Mouse (Mus musculus) large intestine, adult 2 months (tissue): ENCODE results near the gene Fgd1. TPM values are rescaled to one million over a fixed set of nuclear protein-coding genes. Genes with fewer than 3 reads are reported as not detected.

Experiments
- DNase-seq: peaks from one replicate; pipeline ENCODE4 v3.0.0-alpha.2; 2012; ENCODE audit warnings: low read depth, low spot score
- WGBS: fragments of 180-500 bp; shearing (Covaris S2); methylation state at CpG from one replicate; pipeline ENCODE4 v1.1.7; 2018; 5-methylcytosine and 5-hydroxymethylcytosine counted together
- polyA plus RNA-seq: library from polyadenylated mRNA; depleted of rRNA; stranded (reverse); fragments of >200 nt; gene quantifications from 2 replicates; pipeline ENCODE4 v1.2.3, GENCODE M21; 2012; rRNA removed

The Fgd1 gene
- polyA plus RNA-seq, 1 experiment = 2.4 TPM

DNA sequence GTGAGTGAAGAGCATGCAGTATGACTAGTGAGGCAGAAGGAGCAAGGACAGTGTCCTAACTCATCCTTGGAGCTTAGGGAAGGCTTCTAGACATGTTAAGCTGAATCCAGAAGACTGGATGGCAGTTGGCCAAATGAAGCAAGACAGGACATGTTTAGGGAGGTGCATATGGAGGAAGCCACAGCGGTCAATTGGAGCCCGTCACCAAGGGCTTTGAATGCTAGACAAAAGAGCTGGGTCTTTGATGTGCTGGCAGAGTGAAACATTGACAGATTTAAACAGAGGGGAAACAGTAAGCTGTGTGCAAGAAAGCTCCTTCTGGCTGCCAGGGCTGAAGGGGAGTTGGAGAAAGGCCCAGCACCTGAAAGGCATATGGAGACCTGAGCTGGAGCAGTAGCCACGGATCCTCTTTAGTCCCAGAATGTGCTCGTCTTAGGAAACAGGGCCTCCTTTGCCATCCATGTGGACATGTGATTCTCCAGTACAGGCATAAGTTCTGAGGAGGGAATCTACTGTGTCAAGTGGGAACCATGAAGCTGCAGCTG is 31.1 kb downstream of the Fgd1 start:
- 85% methylated on average over 4 of the region's 4 CpGs for WGBS
- no peak for DNase-seq

DNA sequence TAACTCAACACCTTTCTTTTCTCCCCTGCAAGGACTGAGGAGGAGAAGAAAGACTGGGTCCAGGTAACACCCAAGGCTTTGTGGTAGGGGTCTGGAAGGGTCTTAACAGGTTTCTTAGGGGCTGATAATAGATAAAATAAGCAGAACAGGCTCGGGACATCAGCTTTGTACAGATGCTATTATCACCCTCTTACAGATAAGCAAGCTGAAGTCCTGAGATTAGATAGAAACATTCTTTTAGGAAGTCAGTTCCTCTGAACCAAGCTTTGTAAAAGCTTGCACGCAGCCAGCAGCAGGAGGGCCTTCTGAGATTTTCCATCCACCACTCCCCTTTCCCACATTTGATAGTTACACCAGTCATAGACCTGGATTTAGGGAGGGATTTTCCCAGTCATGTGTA is 39.6 kb downstream of the Fgd1 start:
- WGBS = 69% methylated on average over 2 of the region's 2 CpGs
- no peak for DNase-seq

DNA sequence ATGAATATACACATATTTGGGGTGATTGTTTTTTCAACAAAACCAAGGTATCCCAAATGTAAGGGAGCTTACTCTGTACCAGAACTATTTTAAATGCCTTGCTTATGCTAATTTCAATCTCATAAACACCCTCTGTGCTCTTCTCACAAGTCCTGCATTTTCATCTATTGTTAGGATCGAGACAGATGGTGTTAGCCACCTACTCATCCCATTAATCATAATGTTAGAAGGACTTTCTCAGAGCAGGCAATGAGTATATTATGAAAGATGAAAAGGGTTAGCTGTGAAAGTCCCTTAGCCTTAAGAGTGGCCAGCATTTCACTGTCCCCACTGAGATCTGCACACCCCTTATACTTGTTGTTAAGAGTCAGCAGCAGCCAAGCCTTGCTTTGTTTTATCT is 41.5 kb downstream of the Fgd1 start:
- no peak for DNase-seq
- 86% methylated on average over 1 of the region's 1 CpGs for WGBS

DNA sequence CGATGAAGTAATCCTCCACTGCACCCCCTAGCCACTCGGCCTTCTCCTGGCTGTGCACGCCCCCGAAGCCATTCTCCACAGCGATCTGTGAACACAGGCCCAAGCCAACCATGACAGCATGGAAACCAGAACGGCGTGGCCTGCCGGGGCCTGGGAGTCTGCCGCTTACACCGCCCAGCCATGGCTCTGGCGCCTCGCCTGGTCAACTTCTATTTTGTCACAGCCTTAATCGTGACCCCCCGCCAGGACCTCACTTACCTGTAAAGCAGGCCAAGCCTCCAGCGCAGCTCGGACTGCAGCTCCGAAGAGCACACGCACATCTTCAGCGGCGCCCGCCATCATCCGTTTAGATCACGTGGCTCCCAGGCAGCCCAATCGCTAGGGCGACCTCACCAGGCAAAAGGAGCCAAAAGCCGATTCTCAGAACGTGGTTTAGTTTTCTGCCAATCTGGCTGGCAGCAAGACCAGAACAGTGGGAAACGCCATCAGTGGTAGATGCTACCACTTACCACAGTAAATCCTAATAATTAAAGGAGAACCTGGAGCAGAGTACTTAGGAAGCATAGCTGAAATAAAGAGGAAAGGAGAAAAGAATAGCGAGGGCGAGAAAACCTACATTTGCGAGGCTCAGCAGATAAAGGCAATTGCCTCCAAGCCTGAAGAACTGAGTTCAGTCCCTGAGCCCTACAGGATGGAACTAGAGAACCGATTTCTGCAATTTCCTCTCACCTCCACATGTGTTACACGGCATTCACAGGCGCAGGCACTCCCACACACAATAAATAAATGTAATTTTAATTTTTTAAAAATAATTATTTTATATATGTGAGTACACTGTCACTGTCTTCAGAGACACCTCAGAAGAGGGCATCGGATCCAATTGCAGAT is 50.5 kb downstream of the Fgd1 start, which contains the start of gene Tsr2:
Tsr2 (minus strand) TSS at position 373 of the 888 bp plus-strand sequence.
- DNase-seq = peak; percentile 28
- 26% methylated on average over 35 of the region's 35 CpGs for WGBS

DNA sequence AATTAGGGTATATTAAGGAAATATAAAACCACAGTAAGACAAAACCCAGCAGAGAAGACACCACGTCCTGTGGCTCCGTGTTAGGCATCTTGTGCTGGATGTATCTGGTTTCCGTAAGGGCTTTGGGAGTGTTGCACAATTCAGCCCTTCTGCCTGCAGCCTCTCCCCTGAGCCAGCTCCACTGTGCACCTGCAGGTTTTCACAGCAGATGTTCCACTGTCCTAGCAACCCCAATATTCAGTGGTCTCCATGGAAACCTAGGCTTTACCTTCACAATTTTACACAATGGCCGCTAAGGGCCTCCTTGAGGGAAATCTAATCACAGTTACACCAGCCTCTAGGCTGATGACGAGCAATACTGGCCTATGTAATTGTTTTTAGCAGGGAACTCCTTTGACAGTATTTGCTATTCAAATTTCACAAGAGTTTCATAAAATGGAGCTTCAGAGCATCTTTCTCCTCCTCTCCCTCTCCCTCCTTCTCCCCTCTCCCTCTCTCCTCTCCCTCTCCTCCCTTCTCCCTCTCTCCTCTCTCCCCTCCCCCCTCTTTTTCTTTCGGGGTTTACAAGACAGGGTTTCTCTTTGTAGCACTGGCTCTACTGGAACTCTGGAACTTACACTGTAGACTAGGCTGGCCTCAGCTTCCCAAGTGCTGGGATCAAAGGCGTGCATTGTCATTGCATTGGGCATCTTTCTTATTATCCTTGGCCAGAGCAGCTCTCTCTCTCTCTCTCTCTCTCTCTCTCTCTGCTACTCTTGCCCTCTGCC is 61.5 kb downstream of the Fgd1 start:
- DNase-seq = no peak
- 62% methylated on average over 7 of the region's 7 CpGs for WGBS

DNA sequence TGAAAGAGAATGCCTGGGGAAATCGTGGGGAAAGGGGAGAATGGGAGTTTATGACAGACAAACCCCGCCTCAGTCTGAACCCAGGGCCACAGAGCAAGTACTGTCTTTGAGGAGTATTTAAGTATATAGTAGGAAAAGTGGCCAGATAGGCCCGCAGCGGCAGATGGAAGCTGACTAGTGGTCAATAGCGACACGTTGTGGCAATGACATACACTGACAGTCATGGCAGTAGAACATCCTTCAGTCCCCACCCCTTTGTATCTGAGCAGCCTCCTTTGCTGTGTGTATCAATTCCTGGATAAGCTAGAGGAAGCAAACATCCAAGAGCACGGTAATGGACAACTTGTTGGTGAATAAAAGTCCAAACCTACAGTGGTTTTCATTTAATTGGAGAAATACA is 70.8 kb downstream of the Fgd1 start:
- DNase-seq = no peak
- WGBS = 9% methylated on average over 7 of the region's 7 CpGs

DNA sequence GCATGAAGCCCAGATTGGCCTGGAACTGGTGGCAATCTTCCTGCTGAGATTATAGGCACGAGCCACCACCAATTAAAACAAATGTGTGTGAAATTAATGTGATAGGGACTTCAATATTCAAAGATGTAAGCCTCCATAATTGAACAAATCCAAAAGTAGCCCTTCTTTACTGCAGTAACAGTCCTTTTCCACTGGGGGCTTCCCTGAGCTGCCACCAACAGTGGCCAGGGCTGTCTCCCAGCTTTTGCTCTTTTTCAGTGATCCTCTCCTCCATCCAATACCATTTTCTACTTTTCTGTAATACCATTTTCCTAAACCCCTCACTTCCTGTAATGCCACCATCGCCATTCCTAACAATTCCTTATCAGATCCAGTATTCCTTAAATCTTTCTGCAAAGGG is 71.5 kb downstream of the Fgd1 start:
- no peak for DNase-seq

DNA sequence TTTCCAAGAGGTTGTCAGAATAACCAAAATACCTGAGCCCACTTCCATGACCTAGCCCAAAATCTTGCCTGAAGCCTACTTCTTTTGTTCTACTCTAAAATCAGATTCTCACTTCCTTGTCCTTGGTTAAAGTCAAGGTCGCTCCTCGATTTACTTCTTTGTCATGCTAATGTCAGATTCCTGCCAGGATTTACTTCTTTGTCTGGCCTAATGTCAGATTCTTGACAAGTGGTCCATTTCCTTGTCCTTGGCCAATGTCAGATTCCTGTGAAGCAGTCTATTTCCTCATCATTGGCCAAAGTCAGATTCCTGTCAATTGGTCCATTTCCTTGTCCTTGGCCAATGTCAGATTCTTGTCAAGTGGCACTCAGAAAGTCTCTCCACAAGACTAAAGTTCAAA is 78.0 kb downstream of the Fgd1 start:
- WGBS = 83% methylated on average over 2 of the region's 2 CpGs

More for the DNA sequence above, 71.5 kb downstream of the Fgd1 start:
- 13% methylated on average over 2 of the region's 2 CpGs for WGBS

DNA sequence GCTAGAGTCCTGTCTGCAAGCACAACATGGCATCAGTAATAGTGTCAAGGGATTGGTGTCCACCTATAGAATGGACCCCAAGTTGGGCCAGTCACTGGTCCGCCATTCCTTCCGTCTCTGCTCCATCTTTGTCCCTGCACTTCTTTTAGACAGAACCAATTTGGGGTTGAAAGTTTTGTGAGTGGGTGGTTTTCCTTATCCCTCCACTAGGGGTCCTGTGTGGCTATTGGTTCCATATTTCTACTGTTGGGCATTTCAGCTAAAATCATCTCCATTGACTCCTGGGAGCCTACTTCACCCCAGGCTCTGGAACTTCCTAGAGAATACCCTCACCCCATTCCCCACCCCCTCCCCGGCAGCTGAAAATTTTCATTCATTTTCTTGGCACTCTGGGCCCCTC is 84.5 kb downstream of the Fgd1 start:
- DNase-seq = no peak
- 88% methylated on average over 3 of the region's 3 CpGs for WGBS

More for the DNA sequence above, 78.0 kb downstream of the Fgd1 start:
- no peak for DNase-seq

DNA sequence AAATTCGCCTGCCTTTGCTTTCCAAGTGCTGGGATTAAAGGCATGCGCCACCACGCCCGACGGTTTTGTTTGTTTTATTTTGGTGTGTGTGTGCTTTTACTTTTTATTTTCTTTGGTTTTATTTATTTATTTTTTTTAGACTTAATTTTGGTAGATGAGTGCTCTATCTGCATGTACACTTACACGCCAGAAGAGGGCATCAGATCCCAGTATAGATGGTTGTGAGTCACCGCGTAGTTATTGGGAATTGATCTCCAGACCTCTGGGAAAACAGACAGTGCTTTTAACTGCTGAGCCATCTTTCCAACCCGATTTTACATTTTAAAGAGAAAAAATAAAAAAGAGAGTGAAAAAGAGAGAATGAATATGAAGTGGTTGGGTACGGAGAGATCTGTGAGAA is 86.8 kb downstream of the Fgd1 start:
- no peak for DNase-seq
- 28% methylated on average over 10 of the region's 10 CpGs for WGBS

Other genes with a start within 250 kb of the Fgd1 start
- 10.3 and 12.3 TPM in 2 replicates for gene Maged2, start 231.8 kb upstream of the Fgd1 start, polyA plus RNA-seq
- 6.1 and 8.1 TPM in 2 replicates for gene Gnl3l, start 28.8 kb upstream of the Fgd1 start, polyA plus RNA-seq
- 4.5 and 4.7 TPM in 2 replicates for gene Tsr2, start 50.4 kb downstream of the Fgd1 start, polyA plus RNA-seq
- 0.01 and 0.04 TPM in 2 replicates for gene Wnk3, start 151.9 kb downstream of the Fgd1 start, polyA plus RNA-seq